Mouse (Mus musculus): ENCODE results near the gene H2-DMb1. TPM values are rescaled to one million over a fixed set of nuclear protein-coding genes. Genes with fewer than 3 reads are reported as not detected.
A peak's percentile ranks its signal among the peaks of the same experiment; 100 is the strongest.

H2-DMb1 gene
- polyA plus RNA-seq, 1 experiment from 2014 or later: 0.62 TPM

DNA sequence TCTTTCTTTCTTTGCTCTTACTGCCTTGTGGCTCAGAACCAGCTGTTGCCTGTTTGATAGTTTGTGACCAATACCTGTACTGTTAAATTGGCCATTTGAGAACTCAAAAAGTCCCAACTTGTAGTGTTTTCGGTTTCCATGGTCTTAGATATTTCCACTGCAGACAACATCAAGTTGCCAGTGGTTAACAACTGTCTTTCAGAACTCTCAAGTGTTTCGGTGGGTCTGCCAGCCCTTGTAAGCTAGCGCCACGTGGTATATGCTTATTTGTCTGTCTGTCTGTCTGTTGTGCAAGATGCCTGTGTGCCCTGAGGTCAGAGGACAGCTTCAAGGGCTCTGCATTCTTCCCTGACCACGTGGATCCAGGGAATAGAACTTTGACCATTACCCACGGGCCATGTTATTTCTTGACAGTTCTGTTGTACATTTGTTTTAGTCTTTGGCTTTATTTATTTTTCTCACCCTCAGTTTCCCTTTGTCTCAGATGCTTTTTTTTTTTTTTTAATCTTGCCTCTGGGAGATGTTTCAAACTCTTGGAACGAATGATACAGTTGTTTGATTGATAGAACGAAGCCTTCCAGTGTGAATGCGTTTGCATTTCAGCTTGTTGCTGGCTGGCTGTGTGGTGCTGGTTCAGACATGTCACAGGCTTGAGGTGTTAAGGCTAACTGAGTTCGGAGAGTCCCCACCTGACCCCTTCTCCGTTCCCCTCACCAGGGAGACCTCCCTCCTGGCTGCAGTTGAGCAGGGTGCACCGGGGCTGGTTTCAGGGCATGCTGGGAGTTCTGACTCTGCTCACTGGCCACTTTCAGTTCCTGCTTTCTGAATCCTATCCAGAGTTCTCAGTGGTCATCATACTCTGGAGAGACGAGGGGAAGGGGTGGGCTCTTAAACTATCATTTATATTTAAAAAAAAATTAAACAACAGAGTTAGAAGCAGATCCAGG lies 27.3 kb downstream of the H2-DMb1 start:
- no peak for DNase-seq
- Histone ChIP-seq H3K27me3 (peaks cover 18% of the 10 kb centered on the region), H3K36me3 (no peaks in the 10 kb centered on the region), H3K4me1 (replicated peaks) (0 out of 2 replicates have a peak, but pooled peaks cover 6% of the 10 kb centered on the region), H3K27ac (no peak overlapping the region), H3K4me3 (replicated peaks) (no peak overlapping the region), H3K9ac (no peak overlapping the region), H3K4me2 (no peak overlapping the region), H3K9me3 (replicated peaks) (peaks cover 9% of the 10 kb centered on the region; the same call in 1 of the 2 replicates)
- 51% methylated on average over 13 of the region's 13 CpGs for WGBS (ENCODE audit: insufficient replicate concordance)
- no peak for ATAC-seq (ENCODE audit: low read depth)

DNA sequence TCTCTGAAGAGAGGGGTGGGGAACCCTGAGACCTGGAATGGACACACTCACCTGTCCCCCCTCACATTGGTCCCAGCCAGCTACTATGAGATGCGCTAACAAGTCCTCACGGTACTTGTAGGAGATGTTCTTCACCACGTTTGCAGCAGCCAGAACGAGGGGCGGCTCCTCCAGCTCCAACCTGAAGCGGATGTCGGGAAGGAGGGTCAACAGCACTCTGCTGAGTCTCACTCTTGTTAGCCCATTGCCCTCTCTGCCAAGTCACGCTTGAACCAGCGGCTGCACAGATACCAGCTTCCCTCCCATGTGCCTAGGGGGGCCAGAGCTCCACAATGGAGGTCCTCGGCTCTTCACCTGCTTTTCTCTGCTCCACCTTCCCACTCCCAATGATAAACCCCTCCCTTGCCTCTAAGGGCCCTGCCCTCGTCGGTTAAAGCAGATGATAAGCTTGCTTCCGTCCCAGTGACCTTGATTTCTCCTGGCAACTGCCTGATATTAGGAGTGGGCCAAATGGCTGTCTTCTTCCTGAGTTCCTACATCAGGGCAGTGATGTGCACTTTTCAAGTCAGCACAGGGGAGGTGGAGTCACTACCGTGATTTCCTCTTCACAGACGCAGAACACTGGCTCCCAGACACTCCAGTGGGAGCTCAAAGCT lies 30.8 kb downstream of the H2-DMb1 start:
- ATAC-seq (ENCODE audit: low read depth) (no peak), DNase-seq (no peak)
- Histone ChIP-seq H3K36me3 (no peaks in the 10 kb centered on the region), H3K9me3 (replicated peaks) (no peaks in the 10 kb centered on the region), H3K4me3 (replicated peaks) (no peak overlapping the region), H3K27me3 (peaks cover 45% of the 10 kb centered on the region), H3K4me2 (no peak overlapping the region), H3K4me1 (replicated peaks) (peaks cover 32% of the 10 kb centered on the region), H3K9ac (no peak overlapping the region), H3K27ac (no peak overlapping the region)
- WGBS (ENCODE audit: insufficient replicate concordance): 55% methylated on average over 15 of the region's 15 CpGs

DNA sequence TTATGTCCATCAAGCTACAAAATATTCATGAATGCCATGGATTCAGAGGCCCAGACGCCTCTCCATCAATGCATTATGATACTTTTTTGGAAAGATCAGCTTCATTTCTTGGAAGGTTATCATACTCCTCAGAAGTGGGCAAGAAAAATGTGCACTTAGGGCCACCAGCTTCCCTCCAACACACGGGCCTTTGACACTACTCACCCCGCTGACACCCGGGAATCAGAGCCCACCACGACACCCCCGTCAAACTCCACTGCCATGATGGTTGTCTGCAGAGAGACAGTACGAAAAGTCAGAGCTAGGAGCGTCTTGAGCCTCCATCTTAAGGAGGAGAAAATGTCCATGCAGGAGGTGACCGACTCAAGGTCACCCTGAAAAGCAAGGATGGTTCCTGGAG lies 32.7 kb downstream of the H2-DMb1 start:
- no peak overlapping the region for H3K4me3 ChIP-seq (replicated peaks)
- no peak overlapping the region for H3K27ac ChIP-seq
- 73% methylated on average over 9 of the region's 9 CpGs for whole genome bisulfite sequencing (ENCODE audit: insufficient replicate concordance)
- peaks cover 57% of the 10 kb centered on the region for H3K27me3 ChIP-seq
- no peak for ATAC-seq (ENCODE audit: low read depth)
- DNase-seq: no peak
- no peaks in the 10 kb centered on the region for H3K36me3 ChIP-seq
- no peak overlapping the region for H3K4me2 ChIP-seq
- H3K9ac ChIP-seq: no peak overlapping the region
- H3K9me3 ChIP-seq (replicated peaks): no peaks in the 10 kb centered on the region
- H3K4me1 ChIP-seq (replicated peaks): peaks cover 29% of the 10 kb centered on the region

DNA sequence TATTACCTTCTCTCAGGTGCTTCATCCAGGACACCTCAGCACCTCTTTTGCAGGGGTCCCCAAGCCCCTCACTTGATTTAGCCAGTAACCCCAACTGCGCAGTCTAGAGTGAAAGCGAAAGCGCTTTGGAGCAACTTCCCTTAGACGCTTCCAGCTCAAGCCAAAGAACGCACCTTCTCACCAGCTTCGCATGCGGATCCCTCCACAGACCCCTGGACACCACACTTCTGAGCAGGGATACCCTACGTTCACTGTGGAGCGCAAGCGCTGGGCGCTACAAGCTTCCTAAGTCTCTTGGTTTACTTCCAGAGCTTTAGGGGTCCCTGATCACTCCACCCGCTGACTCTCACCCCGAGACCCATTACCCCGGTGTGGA lies 34.0 kb downstream of the H2-DMb1 start:
- H3K9ac ChIP-seq: peak overlapping the region; percentile 74
- peak overlapping the region; percentile 65 for H3K4me3 ChIP-seq (replicated peaks)
- H3K36me3 ChIP-seq: no peaks in the 10 kb centered on the region
- peaks cover 29% of the 10 kb centered on the region for H3K4me1 ChIP-seq (replicated peaks)
- H3K9me3 ChIP-seq (replicated peaks): no peaks in the 10 kb centered on the region
- peak overlapping the region; percentile 92 for H3K4me2 ChIP-seq
- H3K27me3 ChIP-seq: peaks cover 65% of the 10 kb centered on the region
- peak; percentile 24; the same call in 1 of the 2 replicates for ATAC-seq (ENCODE audit: low read depth)
- WGBS (ENCODE audit: insufficient replicate concordance): 5% methylated on average over 14 of the region's 14 CpGs
- H3K27ac ChIP-seq: no peak overlapping the region
- DNase-seq: no peak

DNA sequence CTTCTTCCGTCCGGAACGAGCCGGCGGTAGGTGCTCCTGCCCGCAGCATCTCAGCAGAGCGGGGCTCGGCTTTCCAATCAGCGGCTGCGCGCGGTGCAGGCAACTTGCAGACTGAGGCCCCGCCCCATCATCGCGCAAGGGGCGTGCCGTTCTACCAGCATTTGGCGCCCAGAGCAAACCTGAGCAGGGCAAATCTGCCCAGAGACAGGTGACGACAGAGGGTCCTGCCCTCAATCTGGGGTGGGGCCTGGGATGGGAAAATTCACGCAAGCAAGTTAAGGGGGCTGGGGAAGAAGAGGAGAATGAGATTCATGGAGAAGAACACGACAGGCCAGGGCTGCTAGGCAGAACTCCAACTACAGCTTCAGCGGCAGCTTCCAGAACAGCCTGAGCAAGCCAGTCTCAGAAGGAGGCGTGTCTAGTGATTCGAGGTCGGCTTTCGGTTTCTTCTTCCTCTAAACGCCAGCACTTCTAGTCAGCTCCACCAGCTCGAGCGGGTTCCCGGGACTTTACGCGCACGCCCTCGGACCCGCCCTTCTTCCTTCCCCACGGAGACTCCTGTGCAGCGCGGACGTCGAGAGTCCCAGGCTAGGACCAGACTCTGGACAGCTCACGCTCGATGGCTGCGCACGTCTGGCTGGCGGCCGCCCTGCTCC lies 34.5 kb downstream of the H2-DMb1 start, which contains the start of the genes Tap1 and Psmb9:
TSS of gene Tap1 (plus strand) at position 293 of the 656 bp plus-strand sequence.
TSS of gene Psmb9 (minus strand) at position 504 of the 656 bp plus-strand sequence.
- peak within 1 kb of the TSS; percentile 65 for H3K4me3 ChIP-seq (replicated peaks)
- WGBS (ENCODE audit: insufficient replicate concordance): under 1% methylated on average over 46 of the region's 46 CpGs
- H3K27ac ChIP-seq: peak within 1 kb of the TSS; percentile 59
- H3K9ac ChIP-seq: peak within 1 kb of the TSS; percentile 74
- ATAC-seq (ENCODE audit: low read depth): peak; percentile 88
- peaks cover 29% of the 10 kb centered on the region for H3K4me1 ChIP-seq (replicated peaks)
- H3K4me2 ChIP-seq: peak within 1 kb of the TSS; percentile 92
- no peaks in the 10 kb centered on the region for H3K9me3 ChIP-seq (replicated peaks)
- H3K36me3 ChIP-seq: no peaks in the 10 kb centered on the region
- DNase-seq: peak; percentile 82
- H3K27me3 ChIP-seq: peaks cover 66% of the 10 kb centered on the region

DNA sequence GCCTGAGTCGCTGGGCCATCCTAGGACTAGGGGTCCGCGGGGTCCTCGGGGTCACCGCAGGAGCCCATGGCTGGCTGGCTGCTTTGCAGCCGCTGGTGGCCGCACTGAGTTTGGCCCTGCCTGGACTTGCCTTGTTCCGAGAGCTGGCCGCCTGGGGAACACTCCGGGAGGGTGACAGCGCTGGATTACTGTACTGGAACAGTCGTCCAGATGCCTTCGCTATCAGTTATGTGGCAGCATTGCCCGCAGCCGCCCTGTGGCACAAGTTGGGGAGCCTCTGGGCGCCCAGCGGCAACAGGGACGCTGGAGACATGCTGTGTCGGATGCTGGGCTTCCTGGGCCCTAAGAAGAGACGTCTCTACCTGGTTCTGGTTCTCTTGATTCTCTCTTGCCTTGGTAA lies 35.1 kb downstream of the H2-DMb1 start:
- Histone ChIP-seq H3K9me3 (replicated peaks) (no peaks in the 10 kb centered on the region), H3K9ac (peak overlapping the region; percentile 74), H3K4me3 (replicated peaks) (peak overlapping the region; percentile 65), H3K36me3 (no peaks in the 10 kb centered on the region), H3K27me3 (peaks cover 72% of the 10 kb centered on the region), H3K27ac (peak overlapping the region; percentile 59; the same call in 1 of the 2 replicates), H3K4me2 (peak overlapping the region; percentile 92), H3K4me1 (replicated peaks) (peaks cover 29% of the 10 kb centered on the region)
- ATAC-seq (ENCODE audit: low read depth): peak; percentile 22; the same call in 1 of the 2 replicates
- no peak for DNase-seq
- 1% methylated on average over 20 of the region's 20 CpGs for WGBS (ENCODE audit: insufficient replicate concordance)

DNA sequence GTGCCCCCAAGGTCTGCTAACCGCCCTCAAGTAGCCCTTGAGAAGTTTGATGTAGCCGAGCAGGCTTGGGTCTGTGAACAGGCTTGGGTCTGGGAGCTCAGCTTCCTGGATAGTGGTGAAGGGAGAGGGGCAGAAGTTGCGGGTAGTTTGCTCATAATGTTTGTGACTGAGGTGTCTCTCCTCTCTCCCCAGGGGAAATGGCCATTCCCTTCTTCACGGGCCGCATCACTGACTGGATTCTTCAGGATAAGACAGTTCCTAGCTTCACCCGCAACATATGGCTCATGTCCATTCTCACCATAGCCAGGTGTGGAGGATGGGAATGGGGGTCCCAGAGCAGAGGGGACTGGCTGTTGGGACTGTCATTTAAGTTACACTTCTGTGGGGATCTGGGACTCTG lies 36.1 kb downstream of the H2-DMb1 start:
- DNase-seq (no peak), ATAC-seq (ENCODE audit: low read depth) (no peak)
- Histone ChIP-seq H3K9ac (no peak overlapping the region), H3K4me2 (no peak overlapping the region), H3K27me3 (peaks cover 73% of the 10 kb centered on the region), H3K9me3 (replicated peaks) (no peaks in the 10 kb centered on the region), H3K36me3 (no peaks in the 10 kb centered on the region), H3K4me3 (replicated peaks) (no peak overlapping the region), H3K4me1 (replicated peaks) (peaks cover 25% of the 10 kb centered on the region), H3K27ac (no peak overlapping the region)
- 69% methylated on average over 6 of the region's 6 CpGs for WGBS (ENCODE audit: insufficient replicate concordance)

DNA sequence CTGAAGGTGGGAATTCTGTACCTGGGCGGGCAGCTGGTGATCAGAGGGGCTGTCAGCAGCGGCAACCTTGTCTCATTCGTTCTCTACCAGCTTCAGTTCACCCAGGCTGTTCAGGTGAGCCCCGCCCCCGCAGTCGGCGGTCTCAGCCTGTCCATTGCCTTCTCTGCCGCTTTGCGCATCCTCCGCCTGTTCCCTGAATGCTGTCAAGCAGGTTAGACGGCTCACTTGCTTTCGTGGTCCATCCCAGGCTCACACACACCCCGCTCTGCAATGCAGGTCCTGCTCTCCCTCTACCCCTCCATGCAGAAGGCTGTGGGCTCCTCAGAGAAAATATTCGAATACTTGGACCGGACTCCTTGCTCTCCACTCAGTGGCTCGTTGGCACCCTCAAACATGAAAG lies 40.0 kb downstream of the H2-DMb1 start:
- DNase-seq (no peak), ATAC-seq (ENCODE audit: low read depth) (no peak)
- Histone ChIP-seq H3K27me3 (peaks cover 83% of the 10 kb centered on the region), H3K9ac (no peak overlapping the region), H3K27ac (no peak overlapping the region), H3K4me3 (replicated peaks) (no peak overlapping the region), H3K9me3 (replicated peaks) (no peaks in the 10 kb centered on the region), H3K4me1 (replicated peaks) (peaks cover 21% of the 10 kb centered on the region), H3K4me2 (no peak overlapping the region), H3K36me3 (no peaks in the 10 kb centered on the region)
- WGBS (ENCODE audit: insufficient replicate concordance): 26% methylated on average over 16 of the region's 16 CpGs

DNA sequence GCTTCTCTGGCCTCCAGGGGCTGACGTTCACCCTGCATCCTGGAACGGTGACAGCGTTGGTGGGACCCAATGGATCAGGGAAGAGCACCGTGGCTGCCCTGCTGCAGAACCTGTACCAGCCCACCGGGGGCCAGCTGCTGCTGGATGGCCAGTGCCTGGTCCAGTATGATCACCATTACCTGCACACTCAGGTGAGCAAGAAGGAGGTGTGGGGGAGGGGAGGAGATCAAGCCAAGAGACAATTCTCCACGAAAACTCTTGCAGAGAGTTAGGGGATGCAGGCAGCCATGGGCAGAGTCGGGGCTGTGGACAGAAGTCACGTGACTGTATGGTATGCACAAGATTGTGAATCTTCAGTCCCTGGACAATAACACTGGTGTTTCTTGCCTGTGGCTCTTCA lies 40.6 kb downstream of the H2-DMb1 start:
- Histone ChIP-seq H3K4me2 (no peak overlapping the region), H3K9ac (no peak overlapping the region), H3K27me3 (peaks cover 83% of the 10 kb centered on the region), H3K9me3 (replicated peaks) (no peaks in the 10 kb centered on the region), H3K4me3 (replicated peaks) (no peak overlapping the region), H3K27ac (no peak overlapping the region), H3K36me3 (no peaks in the 10 kb centered on the region), H3K4me1 (replicated peaks) (peaks cover 20% of the 10 kb centered on the region)
- ATAC-seq (ENCODE audit: low read depth): no peak
- WGBS (ENCODE audit: insufficient replicate concordance): 41% methylated on average over 8 of the region's 8 CpGs
- DNase-seq: no peak

DNA sequence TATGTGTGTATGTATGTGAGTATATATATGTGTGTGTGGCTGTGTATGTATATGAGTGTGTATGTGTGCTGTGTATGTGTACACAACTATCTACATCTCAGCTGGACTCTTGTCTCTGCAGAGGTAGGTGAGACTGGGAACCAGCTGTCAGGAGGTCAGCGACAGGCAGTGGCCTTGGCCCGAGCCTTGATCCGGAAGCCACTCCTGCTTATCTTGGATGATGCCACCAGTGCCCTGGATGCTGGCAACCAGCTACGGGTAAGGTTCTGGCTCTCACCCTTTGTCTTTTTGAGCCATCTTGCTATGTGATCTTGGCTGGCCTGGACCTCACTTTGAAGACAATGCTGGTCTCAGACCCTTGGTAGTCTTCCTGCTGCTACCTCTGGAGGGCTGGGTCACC lies 41.9 kb downstream of the H2-DMb1 start:
- H3K4me2 ChIP-seq: no peak overlapping the region

DNA sequence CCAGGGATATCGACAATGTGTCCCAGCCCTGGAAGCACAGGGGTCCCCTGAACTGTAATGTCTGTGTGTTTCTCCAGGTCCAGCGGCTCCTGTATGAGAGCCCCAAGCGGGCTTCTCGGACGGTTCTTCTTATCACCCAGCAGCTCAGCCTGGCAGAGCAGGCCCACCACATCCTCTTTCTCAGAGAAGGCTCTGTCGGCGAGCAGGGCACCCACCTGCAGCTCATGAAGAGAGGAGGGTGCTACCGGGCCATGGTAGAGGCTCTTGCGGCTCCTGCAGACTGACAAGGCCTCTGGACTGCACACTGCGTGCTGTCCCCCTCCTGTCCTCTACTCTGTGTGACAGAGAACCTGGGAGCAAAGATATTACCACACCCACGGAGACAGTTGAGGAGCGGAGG lies 43.6 kb downstream of the H2-DMb1 start:
- no peak for ATAC-seq (ENCODE audit: low read depth)
- DNase-seq: no peak
- H3K36me3 ChIP-seq: no peaks in the 10 kb centered on the region
- H3K9me3 ChIP-seq (replicated peaks): no peaks in the 10 kb centered on the region
- no peak overlapping the region for H3K4me2 ChIP-seq
- H3K4me3 ChIP-seq (replicated peaks): no peak overlapping the region
- 11% methylated on average over 12 of the region's 12 CpGs for WGBS (ENCODE audit: insufficient replicate concordance)
- peaks cover 24% of the 10 kb centered on the region for H3K4me1 ChIP-seq (replicated peaks)
- no peak overlapping the region for H3K9ac ChIP-seq
- peaks cover 85% of the 10 kb centered on the region for H3K27me3 ChIP-seq
- H3K27ac ChIP-seq: no peak overlapping the region

More for the DNA sequence above, 41.9 kb downstream of the H2-DMb1 start:
- peaks cover 85% of the 10 kb centered on the region for H3K27me3 ChIP-seq
- DNase-seq: no peak
- H3K36me3 ChIP-seq: no peaks in the 10 kb centered on the region
- peaks cover 24% of the 10 kb centered on the region for H3K4me1 ChIP-seq (replicated peaks)
- no peak for ATAC-seq (ENCODE audit: low read depth)
- no peak overlapping the region for H3K9ac ChIP-seq
- H3K27ac ChIP-seq: no peak overlapping the region
- no peak overlapping the region for H3K4me3 ChIP-seq (replicated peaks)
- 68% methylated on average over 4 of the region's 4 CpGs for WGBS (ENCODE audit: insufficient replicate concordance)
- H3K9me3 ChIP-seq (replicated peaks): no peaks in the 10 kb centered on the region
